Mouse (Mus musculus) adrenal gland, adult 8-10 months (tissue): Measurements from ENCODE around the gene Lypd3. TPM values are rescaled to one million over a fixed set of nuclear protein-coding genes. Genes with fewer than 3 reads are reported as not detected.
A peak's percentile ranks its signal among the peaks of the same experiment; 100 is the strongest.
"Not testable (repeated sequence)": the region's sequence is repeated elsewhere in the genome, so short reads cannot be mapped to it uniquely, and the experiment has no call there.

Experiments used
- DNase-seq: peaks from one replicate; pipeline ENCODE4 v3.0.0; 2022
- total RNA-seq, 4 experiments: library from RNA; stranded (reverse); gene quantifications; 2 replicates each; pipeline ENCODE4 v1.2.4; 2022

The Lypd3 gene
- total RNA-seq, 4 experiments from 2014 or later: 0.34 to 0.96 (median 0.66) TPM; not detected in 1

DNA sequence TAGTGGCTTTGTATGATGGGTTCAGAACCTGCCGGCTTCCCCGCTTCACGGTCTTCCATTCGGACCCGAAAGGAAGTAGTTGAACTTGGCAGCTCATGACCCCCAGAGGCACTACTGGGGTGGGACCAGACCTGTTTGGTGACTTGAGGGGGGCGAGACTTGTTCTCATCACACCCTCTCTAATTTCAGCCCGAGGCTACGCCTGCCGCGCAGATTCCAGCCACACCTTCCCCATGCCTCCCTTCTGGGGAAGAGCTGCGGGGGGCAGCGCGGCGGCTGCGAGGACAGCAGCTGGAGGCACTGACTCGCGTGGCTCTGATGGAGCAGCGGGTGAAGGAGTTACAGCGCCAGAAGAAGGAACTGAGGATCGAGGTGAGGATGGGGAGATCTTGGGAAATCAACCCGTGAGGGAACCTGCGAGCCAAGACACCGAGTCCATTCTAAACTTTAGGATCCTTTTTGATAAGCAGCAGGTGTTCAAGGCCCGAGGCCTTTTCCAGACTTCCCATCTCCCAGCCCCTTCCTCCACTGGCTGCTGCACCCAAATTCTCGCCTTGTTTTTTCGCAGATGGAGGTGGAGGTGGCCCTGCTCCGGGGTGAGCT, 23.9 kb upstream of the Lypd3 start:
- DNase-seq: no peak

DNA sequence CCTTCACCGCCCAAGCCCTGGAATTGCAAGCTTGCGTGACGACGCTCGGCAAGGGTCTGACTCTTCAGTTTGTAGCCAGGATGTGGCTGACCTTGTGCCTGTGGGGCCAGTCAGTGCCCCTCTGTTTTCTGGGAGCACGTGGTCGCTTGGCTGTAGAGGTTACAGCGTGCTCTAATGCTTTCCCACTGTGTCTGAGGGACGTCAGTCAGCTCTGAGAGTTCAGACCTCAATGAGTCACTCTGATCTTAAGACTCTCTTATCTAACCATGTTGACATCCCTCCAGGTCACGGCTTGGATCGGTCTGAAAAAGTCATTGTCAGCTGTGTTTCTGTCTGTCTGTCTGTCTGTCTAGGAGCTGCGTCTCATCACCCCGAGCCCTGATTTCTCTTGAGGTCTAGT, 21.5 kb upstream of the Lypd3 start:
- DNase-seq: no peak

DNA sequence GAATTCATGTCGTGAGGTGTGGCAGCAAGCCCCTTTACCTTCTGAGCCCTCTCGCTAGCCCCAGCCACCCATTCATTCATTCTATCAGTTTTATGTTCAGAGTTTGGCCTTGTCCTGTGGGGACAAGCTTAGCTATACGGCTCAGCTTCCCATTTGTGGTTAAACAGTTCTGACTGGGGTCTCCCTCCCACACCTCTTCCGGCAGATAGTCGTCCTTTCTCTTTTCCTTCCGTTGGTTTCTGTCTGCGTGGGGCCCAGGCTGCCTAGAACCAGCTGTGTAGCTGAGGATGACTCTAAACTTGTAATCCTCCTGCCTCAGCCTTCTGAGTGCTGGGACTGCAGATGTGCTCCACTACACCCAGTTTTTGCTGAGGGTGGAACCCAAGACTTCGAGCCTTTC, 18.6 kb upstream of the Lypd3 start:
- no peak for DNase-seq

DNA sequence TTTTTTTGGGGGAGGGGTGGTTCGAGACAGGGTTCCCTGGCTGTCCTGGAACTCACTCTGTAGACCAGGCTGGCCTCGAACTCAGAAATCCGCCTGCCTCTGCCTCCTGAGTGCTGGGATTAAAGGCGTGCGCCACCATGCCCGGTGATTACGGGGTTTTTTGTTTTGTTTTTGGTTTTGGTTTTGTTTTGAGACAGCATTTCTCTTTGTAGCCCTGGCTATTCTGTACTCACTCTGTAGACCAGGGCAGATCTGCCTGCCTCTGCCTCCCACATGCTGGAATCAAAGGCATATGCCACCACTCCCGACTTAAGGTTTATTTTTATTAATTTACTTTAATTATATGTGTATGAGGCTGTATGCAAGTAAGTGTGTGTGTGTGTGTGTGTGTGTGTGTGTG, 18.0 kb upstream of the Lypd3 start:
- DNase-seq: not testable (repeated sequence)

DNA sequence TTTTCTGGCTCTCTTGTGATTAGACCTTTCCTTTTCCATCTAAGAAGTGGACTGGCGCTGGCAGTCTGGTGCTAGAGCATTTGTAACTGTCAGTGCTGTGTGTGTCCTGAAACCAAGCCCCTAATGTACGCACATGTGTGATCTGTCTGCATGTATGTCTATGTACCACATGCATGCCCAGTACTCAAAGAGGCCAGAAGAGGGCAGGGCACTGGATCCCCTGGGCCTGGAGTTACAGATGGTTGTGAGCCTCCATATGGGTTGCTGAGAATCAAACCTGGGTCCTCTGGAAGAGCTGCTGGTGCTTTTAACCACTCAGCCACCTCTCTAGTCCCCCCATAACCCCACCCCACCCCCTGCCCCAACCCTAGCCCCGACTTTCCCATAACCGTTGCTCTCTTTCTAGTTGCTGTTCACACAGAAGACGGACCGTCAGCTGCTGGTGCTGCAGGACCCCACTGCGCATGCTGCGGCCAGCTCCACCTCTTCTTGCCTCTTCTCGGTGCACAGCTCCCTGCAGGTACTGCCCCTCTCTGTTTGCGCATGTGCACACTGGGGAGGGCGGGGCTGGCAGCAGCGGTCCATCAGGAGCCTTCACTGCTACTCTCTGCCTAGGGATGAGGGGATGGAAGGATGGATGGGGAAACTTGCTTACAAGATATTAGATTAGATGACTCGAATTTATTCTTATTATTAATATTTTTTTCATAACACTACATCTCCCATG, 16.5 kb upstream of the Lypd3 start:
- no peak for DNase-seq

DNA sequence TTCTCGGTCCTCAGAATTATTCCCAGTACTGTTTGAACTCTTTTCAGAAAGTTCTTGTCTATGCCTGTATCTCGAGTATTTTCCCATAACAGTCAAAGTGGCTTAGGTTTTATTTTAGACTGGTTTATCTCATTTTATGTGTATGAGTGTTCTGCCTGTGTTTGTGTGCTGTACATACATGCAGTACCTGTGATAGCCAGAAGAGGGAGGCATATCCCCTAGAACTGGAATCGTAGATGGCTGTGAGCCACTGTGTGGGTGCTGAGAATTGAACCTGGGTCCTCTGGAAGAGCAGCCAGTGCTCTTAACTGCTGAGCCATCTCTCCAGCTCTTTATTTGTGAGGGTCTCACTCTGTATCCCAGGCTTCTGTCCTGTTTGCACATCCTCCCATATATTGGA, 15.2 kb upstream of the Lypd3 start:
- DNase-seq: no peak

GRCm38 (mm10) chr7:24622967-24623366, 13.4 kb upstream of the Lypd3 start:
- no peak for DNase-seq

DNA sequence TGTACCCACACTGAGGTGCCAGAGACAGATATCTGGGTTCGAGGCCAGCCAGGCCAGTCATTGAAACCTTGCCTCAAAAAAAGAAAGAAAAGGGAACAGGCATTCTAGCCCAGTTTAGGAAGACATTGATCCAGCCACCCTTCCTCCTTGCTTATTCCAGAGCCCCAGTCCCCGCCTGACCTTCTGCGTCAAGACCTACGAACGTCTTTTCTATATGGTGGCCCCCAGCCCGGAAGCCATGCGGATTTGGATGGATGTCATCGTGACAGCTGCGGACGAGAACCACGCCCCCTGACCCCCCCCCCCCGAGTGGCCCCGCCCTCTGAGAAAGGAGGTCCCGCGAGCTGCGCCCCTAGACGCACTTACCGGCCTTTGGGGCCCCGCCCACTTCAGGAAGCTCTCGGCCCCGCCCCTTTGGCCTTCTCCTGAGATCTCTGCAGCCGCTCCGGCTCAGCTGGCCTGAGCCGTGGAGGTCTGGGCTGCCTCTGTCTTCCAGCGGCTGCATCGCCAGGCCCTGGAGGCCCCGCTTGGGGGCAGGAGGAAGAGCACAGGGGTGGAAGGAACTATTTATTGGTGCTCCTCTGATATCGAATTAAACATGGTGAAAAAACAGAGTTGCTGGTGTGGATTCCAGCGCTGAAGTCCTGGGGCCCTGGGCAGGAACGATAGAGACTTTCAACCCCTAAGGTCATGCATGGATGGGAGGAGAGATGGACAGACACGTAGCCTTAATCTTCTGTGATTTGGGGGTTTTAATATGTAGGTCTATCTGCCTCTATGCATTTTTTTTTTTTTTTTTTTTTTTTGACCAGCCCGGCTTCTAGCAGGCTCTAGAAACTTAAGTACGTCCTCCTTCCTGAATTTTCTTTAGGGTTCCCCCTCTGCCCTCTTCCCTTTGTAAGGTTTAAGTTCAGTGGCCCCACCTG, 7.4 kb upstream of the Lypd3 start:
- peak; percentile 88 for DNase-seq

DNA sequence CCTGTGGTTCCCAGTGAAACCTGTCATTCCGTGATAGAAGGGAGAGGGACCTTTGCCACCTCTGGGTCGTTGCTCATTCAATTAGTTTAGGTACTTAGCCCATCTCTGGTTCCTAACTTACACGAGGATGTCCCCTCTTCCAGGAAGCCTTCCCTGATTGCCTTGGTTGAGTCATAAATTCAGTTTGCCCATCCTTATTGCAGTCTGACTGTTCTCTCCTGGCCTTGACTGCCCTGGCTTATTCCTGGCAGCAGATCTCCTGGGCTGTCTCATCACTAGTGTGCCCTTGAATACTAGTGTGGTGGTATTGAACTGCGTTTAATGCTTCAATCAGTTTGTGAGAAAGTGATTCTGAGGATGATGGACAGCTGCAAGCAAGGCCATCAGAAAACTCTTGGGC, 6.7 kb upstream of the Lypd3 start:
- peak; percentile 55 for DNase-seq

DNA sequence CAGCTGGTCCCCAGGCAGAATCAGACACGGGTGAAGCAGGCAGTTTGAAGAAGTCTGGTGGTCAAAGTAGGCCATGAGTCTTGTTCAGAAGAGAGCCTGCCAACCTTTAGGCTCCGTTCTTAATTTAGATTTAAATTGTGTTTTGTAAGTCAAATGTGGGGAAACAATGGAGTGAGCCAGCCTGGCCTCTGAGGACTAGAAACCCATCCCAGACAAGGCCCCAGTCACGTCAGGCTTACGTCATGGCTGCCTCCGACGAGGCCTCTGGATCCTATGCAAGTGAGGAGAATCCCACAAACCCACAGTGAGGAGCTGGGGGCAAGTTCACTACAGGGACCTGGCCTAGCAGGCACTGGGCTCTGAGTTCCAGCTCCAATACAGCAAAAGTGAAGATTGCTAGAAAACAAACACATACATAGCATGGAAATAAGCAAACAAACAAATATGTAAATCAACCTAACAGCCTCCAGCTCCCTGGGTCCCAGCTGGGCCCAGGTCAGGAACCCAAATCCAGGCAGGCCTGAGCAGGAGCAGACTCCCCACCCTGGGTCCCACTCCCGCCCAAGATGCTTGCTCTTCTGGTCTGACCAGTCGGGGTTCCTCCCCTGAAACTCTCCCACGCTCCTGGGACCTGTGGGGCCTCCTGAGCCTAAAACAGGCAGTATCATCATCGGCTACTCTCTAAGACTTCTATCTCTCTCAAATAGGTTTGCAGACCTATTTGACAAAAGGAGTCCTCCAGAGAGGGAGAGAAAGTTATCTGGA, 6.1 kb upstream of the Lypd3 start:
- no peak for DNase-seq

- DNase-seq: no peak
These were observed 696 bp downstream of the Lypd3 start for GRCm38 (mm10) chr7:24637046-24637445.

DNA sequence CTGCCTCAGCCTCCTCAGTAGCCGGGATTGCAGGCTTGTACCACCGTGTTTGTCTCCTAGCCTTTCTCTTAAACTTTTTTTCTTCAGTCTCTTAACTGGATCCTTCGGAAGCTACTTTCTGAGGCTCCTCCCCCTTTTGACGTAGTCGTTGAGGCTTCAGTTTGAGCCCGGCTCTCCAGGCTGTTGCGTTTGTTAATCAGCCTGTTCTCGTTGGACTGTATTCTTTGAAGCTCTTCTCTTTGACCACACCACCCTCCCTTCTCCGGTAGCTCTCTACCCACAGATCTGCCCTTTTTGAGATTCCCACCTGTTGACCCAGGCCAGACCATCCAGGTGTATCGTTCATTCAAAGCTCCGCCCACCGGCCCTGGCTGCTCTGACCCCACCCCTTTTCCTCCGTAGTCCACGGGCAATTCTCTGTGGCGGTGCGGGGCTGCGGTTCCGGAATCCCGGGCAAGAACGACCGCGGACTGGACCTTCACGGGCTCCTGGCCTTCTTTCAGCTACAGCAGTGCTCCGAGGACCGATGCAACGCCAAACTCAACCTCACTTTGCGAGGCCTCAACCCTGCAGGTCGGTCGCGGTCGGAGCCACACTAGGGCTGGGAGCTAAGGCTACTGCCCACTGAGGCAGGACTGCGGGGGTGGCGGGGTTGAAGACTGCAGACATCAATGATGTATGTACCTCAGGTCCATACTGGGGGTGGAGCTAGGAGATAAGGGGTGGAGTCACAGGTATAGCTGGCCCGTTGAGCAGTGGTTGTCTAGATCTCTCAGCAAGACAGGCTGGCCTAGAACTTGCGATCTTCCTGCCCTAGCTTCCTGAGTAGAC, 1.9 kb downstream of the Lypd3 start:
- no peak for DNase-seq

GRCm38 (mm10) chr7:24640450-24640849, 4.1 kb downstream of the Lypd3 start:
- DNase-seq: no peak

DNA sequence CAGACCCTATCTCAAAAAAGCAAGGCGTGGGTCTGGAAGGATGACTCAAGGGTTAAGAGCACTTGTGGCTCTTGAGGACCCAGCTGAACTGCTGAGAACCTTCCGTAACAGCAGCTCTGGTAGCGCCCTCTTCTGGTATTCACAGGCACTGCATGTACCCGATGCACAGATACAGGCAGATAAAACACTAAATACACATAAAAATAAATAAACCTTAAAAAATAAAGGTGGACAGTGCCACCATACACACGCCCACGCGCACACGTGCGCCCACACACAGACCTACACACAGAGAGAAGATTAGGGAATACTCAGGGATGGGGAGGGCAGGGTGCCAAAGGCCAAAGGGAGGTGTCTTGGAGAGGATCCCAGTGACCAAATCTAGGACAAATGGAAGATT, 6.1 kb downstream of the Lypd3 start:
- peak; percentile 51 for DNase-seq

DNA sequence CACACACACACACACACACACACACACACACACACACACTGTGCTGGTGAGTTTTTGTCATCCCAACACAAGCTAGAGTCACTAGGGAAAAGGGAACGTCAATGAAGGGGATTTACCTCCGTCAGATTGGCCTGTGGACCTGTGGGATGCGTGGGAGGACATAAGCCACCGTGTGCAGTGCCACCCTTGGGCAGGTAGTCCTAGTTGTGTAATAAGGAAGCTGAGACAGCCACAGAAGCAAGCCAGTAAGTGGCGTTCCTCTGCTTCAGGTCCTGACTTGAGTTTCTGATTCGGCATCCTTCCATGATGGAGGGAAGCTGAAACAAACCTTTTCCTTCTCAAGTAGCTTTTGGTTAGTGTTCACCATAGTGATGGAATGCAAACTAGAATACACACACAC, 8.1 kb downstream of the Lypd3 start:
- DNase-seq: no peak

DNA sequence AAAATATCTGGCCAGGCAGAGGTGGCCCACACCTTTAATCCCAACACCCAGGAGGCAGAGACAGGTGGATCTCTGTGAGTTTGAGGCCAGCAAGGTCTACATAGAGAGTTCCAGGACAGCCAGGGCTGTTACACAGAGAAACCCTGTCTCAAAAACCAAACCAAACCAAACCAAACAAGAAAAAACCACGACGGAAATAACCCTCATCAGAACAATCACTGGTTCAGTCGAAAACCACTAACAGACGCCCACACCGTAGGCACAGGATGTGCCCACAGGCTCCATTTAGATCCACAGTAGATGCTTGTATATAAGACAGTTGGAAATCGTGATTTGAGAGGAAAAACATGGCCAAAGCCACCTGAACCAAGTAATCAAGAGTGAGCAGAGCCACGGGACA, 8.6 kb downstream of the Lypd3 start:
- no peak for DNase-seq

- DNase-seq: no peak
These were observed 10.1 kb downstream of the Lypd3 start for GRCm38 (mm10) chr7:24646486-24646885.

DNA sequence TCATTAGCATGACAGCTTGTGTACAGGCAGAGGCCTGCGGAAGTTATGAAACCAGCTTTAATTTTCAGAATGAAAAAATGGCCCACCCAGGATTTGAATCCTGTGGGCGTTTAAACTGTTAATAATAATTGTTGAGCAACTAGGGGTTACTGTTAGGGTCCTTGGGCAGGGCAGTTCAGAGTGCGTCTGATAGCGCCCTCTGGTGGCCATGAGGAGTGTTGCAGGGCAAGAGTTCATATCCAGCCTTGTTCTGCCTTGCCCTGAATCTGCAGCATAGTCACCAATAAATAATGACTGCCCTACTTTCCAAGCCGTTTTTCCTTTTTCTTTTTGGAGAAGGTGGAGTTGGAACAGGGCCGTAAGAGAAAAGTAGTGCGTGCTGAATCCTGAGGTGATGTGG, 17.3 kb downstream of the Lypd3 start:
- DNase-seq: peak; percentile 50

- DNase-seq: no peak
These were observed 23.5 kb downstream of the Lypd3 start for GRCm38 (mm10) chr7:24659737-24660357.

GRCm38 (mm10) chr7:24661118-24661904, 25.0 kb downstream of the Lypd3 start:
- no peak for DNase-seq
